In genomic region chr11:99574106-99574505, GRCm38 (mm10) we compare ENCODE assay signal across 8 mouse cellular contexts. TPM values are rescaled to one million over a fixed set of nuclear protein-coding genes. Genes with fewer than 3 reads are reported as not detected.
DNase-seq lines count a peak whose midpoint lies in the region; ATAC-seq lines count a peak whose summit lies in the region.

No protein-coding gene starts in this region.

- H3K27ac ChIP-seq in hindbrain, embryonic 15.5 days (replicated peaks): no peak overlapping the region

- DNase-seq in R1 (ENCODE audit: low read depth, low spot score): peak; percentile 71
- peak; percentile 35 for DNase-seq in cerebellum, adult 8-10 months
- peak; percentile 76 for DNase-seq in forelimb bud, embryonic 11.5 days (ENCODE audit: low read depth, low spot score)
- peak; percentile 53 to 77 for DNase-seq in layer of hippocampus, postnatal 25 days (ENCODE audit: extremely low spot score in 1 of 2, low spot score in 1 of 2)
- peak; percentile 70 for DNase-seq in right cerebral cortex, postnatal 4 days
- peak; percentile 56 for DNase-seq in yolk sac, embryonic 10.5 days (ENCODE audit: low spot score)

- no peak overlapping the region for H3K9ac ChIP-seq in hindbrain, embryonic 15.5 days

- peak; percentile 59; the same call in 1 of the 2 replicates for ATAC-seq in hindbrain, embryonic 15.5 days (ENCODE audit: low FRiP score, low read depth)
- peak; percentile 87 for ATAC-seq in megakaryocyte-erythroid progenitor cell, adult 5-6 weeks (replicated peaks; ENCODE audit: low FRiP score, low TSS enrichment, poor library complexity, severe bottlenecking)

- 0 out of 2 replicates have a peak overlapping the region, but pooled peaks have one; percentile 9 for H3K4me3 ChIP-seq in hindbrain, embryonic 15.5 days

- H3K27me3 ChIP-seq in hindbrain, embryonic 15.5 days: no peaks in the 10 kb centered on the region

- H3K4me1 ChIP-seq in hindbrain, embryonic 15.5 days (replicated peaks): no peaks in the 10 kb centered on the region

- H3K9me3 ChIP-seq in hindbrain, embryonic 15.5 days: no peaks in the 10 kb centered on the region

- H3K36me3 ChIP-seq in hindbrain, embryonic 15.5 days: no peaks in the 10 kb centered on the region

- 5% methylated on average over 7 of the region's 7 CpGs for WGBS in hindbrain, embryonic 15.5 days

- peak overlapping the region; percentile 42 for H3K4me2 ChIP-seq in hindbrain, embryonic 15.5 days

RNA-seq across cellular contexts. Expression of gene Krtap1-5, which starts 6.7 kb away (rescaled TPM):
- not detected in 2 replicates for polyA plus RNA-seq in hindbrain, embryonic 15.5 days (2015; fragmentation: Nextera tagmentation; extraction: Ambion mirVana)
- total RNA-seq in layer of hippocampus, postnatal 25 days (2021): not detected
- not detected in 2 replicates for total RNA-seq in megakaryocyte-erythroid progenitor cell, adult 5-6 weeks (2014; fragmentation: Nextera tagmentation)
- not detected in 2 replicates for total RNA-seq in megakaryocyte-erythroid progenitor cell, adult 5-6 weeks (2017)

RNA-seq across cellular contexts. Expression of gene Krtap3-1, which starts 7.7 kb away (rescaled TPM):
- polyA plus RNA-seq in hindbrain, embryonic 15.5 days (2015; fragmentation: Nextera tagmentation; extraction: Ambion mirVana): not detected in 2 replicates
- total RNA-seq in layer of hippocampus, postnatal 25 days (2021): not detected
- total RNA-seq in megakaryocyte-erythroid progenitor cell, adult 5-6 weeks (2014; fragmentation: Nextera tagmentation): not detected in 2 replicates
- total RNA-seq in megakaryocyte-erythroid progenitor cell, adult 5-6 weeks (2017): not detected in 2 replicates

RNA-seq across cellular contexts. Expression of gene Krtap1-4, which starts 9.3 kb away (rescaled TPM):
- polyA plus RNA-seq in hindbrain, embryonic 15.5 days (2015; fragmentation: Nextera tagmentation; extraction: Ambion mirVana): not detected in 2 replicates
- not detected for total RNA-seq in layer of hippocampus, postnatal 25 days (2021)
- not detected in 2 replicates for total RNA-seq in megakaryocyte-erythroid progenitor cell, adult 5-6 weeks (2014; fragmentation: Nextera tagmentation)
- not detected in 2 replicates for total RNA-seq in megakaryocyte-erythroid progenitor cell, adult 5-6 weeks (2017)

RNA-seq across cellular contexts. Expression of gene Gm11939, which starts 14.8 kb away (rescaled TPM):
- not detected in 2 replicates for polyA plus RNA-seq in hindbrain, embryonic 15.5 days (2015; fragmentation: Nextera tagmentation; extraction: Ambion mirVana)
- total RNA-seq in layer of hippocampus, postnatal 25 days (2021): not detected
- not detected in 2 replicates for total RNA-seq in megakaryocyte-erythroid progenitor cell, adult 5-6 weeks (2014; fragmentation: Nextera tagmentation)
- total RNA-seq in megakaryocyte-erythroid progenitor cell, adult 5-6 weeks (2017): not detected in 2 replicates

RNA-seq across cellular contexts. Expression of gene Krtap1-3, which starts 17.0 kb away (rescaled TPM):
- polyA plus RNA-seq in hindbrain, embryonic 15.5 days (2015; fragmentation: Nextera tagmentation; extraction: Ambion mirVana): not detected in 2 replicates
- not detected for total RNA-seq in layer of hippocampus, postnatal 25 days (2021)
- total RNA-seq in megakaryocyte-erythroid progenitor cell, adult 5-6 weeks (2014; fragmentation: Nextera tagmentation): not detected in 2 replicates
- total RNA-seq in megakaryocyte-erythroid progenitor cell, adult 5-6 weeks (2017): not detected in 2 replicates
